Mouse (Mus musculus) liver, embryonic 14.5 days (tissue): ENCODE measurements around the gene C1ql2. TPM values are rescaled to one million over a fixed set of nuclear protein-coding genes. Genes with fewer than 3 reads are reported as not detected.

Source experiments
- ATAC-seq: fragments of 200-750 bp; cut with Nextera tagmentation; 2 replicates; pipeline ENCODE4 v1.8.0; 2017; ENCODE audit warnings: moderate number of reproducible peaks, mild to moderate bottlenecking, moderate library complexity; ENCODE audit not compliant: insufficient read depth
- DNase-seq, 3 experiments: peaks; one replicate each; pipeline ENCODE4 v3.0.0-alpha.2; 2012 to 2013; ENCODE audit warnings: low read depth in 3 of 3, low spot score in 3 of 3
- H3K27ac ChIP-seq: fragments of 300-500 bp; sonication (generic); 2 replicates; pipeline ENCODE4 v1.5.1; 2014; ENCODE audit warnings: moderate library complexity, mild to moderate bottlenecking, control low read depth, inconsistent platforms
- H3K27me3 ChIP-seq: fragments of 300-500 bp; sonication (generic); 2 replicates; pipeline ENCODE4 v1.6.1; 2014; ENCODE audit warnings: mild to moderate bottlenecking, low read length, moderate library complexity; ENCODE audit not compliant: control insufficient read depth, insufficient read depth
- H3K36me3 ChIP-seq: fragments of 300-500 bp; sonication (generic); replicated peaks from 2 replicates; pipeline ENCODE4 v1.6.1; 2014; ENCODE audit warnings: low read depth; ENCODE audit not compliant: control insufficient read depth, insufficient read depth
- H3K4me1 ChIP-seq, 2 experiments: fragments of 200-500 bp in 1 of 2; fragments of 300-500 bp in 1 of 2; sonication (generic) in 1 of 2; replicated peaks; 2 replicates each; pipeline ENCODE4 v1.6.1; 2012 to 2014; ENCODE audit warnings: antibody characterized with exemption in 1 of 2, inconsistent platforms in 1 of 2, low read length in 1 of 2; ENCODE audit not compliant: control insufficient read depth in 2 of 2, insufficient read depth in 2 of 2
- H3K4me2 ChIP-seq: fragments of 300-500 bp; sonication (generic); 2 replicates; pipeline ENCODE4 v1.6.1; 2014; ENCODE audit warnings: low read depth, mild to moderate bottlenecking, control low read depth, moderate library complexity
- H3K4me3 ChIP-seq, 2 experiments: fragments of 200-500 bp in 1 of 2; fragments of 300-500 bp in 1 of 2; sonication (generic) in 1 of 2; 2 replicates each; pipeline ENCODE4 v1.5.1; 2012 to 2014; ENCODE audit warnings: low read depth in 2 of 2, low read length in 2 of 2, mild to moderate bottlenecking in 2 of 2, control low read depth in 1 of 2, inconsistent platforms in 1 of 2, moderate library complexity in 1 of 2; ENCODE audit not compliant: insufficient read depth in 1 of 2
- H3K9ac ChIP-seq: fragments of 300-500 bp; sonication (generic); replicated peaks from 2 replicates; pipeline ENCODE4 v1.6.1; 2014; ENCODE audit warnings: mild to moderate bottlenecking, control low read depth, moderate library complexity
- H3K9me3 ChIP-seq: fragments of 300-500 bp; sonication (generic); 2 replicates; pipeline ENCODE4 v1.6.1; 2016; ENCODE audit warnings: low read length, mixed read lengths; ENCODE audit not compliant: control insufficient read depth
- CTCF ChIP-seq: IDR thresholded peaks from 2 replicates; pipeline ENCODE4 v1.5.1; 2016; ENCODE audit warnings: antibody characterized with exemption, low read depth, control low read depth
- EP300 ChIP-seq: IDR thresholded peaks from 2 replicates; pipeline ENCODE4 v1.6.1; 2016; ENCODE audit warnings: antibody characterized with exemption, low read depth
- WGBS: fragments of 180-500 bp; shearing (Covaris S2); extraction: QIAGEN DNeasy Blood & Tissue Kit; methylation state at CpG from one replicate; pipeline ENCODE4 v1.1.7; 2014; ENCODE audit not compliant: insufficient replicate concordance; 5-methylcytosine and 5-hydroxymethylcytosine counted together
- polyA plus RNA-seq, 2 experiments: library from polyadenylated mRNA; depleted of rRNA in 1 of 2; stranded (reverse) in 1 of 2; unstranded in 1 of 2; fragments of >200 nt; fragmentation: Nextera tagmentation in 1 of 2; extraction: Ambion mirVana in 1 of 2; gene quantifications; 2 replicates each; pipeline versions ENCODE4 v1.2.1 to v1.2.3; 2012 to 2014

Gene C1ql2
- polyA plus RNA-seq (2012; rRNA removed) (not detected in 2 replicates), polyA plus RNA-seq (2014; fragmentation: Nextera tagmentation; extraction: Ambion mirVana) (not detected in 2 replicates)

DNA sequence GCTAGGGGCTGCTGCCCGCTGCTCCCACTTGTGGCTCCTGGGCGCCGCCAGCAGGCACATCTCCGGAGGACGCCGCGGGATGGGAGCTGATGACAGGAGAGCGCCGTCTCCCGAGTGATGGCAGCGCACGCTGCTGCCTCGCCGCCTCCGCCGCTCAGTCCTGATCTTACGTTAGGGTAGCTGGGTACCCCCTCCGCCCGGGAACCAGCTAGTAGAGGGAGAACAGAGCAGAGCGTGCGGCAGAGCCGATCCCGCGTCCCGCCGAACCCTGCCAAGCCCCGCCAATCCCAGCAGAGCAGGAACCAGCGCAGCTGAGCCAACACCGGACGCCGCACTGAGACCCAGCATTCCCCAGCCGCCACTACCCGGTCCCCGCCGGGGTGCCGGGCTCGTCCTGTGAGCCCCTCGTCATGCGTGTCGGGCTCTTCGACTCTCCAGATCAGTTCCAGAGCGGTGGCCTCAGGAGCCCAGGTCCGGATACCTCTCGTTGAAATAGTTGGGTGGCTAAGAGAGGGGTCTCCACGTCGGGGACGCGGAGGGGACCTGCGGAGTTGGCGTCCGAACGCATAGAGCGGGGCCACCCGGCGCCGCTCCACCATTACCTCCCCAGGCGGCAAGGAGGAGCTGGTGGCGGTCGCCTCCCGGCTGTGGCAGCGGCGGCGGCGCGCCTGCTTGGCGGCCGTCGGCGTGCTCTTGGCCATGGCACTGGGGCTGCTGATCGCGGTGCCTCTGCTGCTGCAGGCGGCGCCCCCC lies at the start of gene C1ql2:
Gene C1ql2, plus strand, starts transcription at position 164 of the 753 bp plus-strand sequence.
- H3K27me3 ChIP-seq, result peaks cover 63% of the 10 kb centered on the region

DNA sequence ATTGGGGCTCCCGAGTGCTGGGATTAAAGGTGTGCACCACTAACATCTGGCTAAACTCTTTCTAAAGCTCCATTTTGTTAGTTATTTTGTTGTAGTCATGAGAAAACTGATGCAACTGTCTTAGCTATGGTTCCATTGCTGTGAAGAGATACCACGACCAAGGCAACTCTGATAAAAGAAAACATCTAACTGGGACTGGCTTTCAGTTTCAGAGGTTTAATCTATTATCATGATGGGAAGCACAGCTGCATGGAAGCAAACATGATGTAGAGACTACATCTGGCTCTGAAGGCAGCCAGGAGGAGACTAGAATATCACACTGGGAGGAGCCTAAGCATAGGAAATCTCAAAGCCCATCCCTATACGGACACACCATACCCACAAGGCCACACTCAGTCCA lies 48.7 kb upstream of the C1ql2 start:
- Histone ChIP-seq H3K36me3 (no peaks in the 10 kb centered on the region), H3K9me3 (no peaks in the 10 kb centered on the region), H3K4me2 (no peak overlapping the region), H3K27me3 (no peaks in the 10 kb centered on the region), H3K27ac (no peak overlapping the region), H3K4me1 (0 out of 4 replicates have a peak, but pooled peaks cover 0 to 1% of the 10 kb centered on the region in 2 experiments), H3K9ac (no peak overlapping the region), H3K4me3 (no peak overlapping the region)
- no peak for DNase-seq
- TF ChIP-seq EP300, result no peak
- TF ChIP-seq CTCF, result no peak
- no peak for ATAC-seq
- 58% methylated on average over 3 of the region's 3 CpGs for WGBS

More for the DNA sequence above, at the start of gene C1ql2:
- 1% methylated on average over 64 of the region's 73 CpGs for WGBS
- H3K4me1 ChIP-seq, result no peaks in the 10 kb centered on the region
- H3K4me2 ChIP-seq, result no peak within 1 kb of the TSS
- H3K4me3 ChIP-seq, result no peak within 1 kb of the TSS
- DNase-seq, result no peak
- no peak within 1 kb of the TSS for H3K9ac ChIP-seq
- no peak for ATAC-seq
- TF ChIP-seq EP300, result no peak
- no peak for TF ChIP-seq CTCF
- H3K36me3 ChIP-seq, result no peaks in the 10 kb centered on the region
- H3K27ac ChIP-seq, result no peak within 1 kb of the TSS
- no peaks in the 10 kb centered on the region for H3K9me3 ChIP-seq

DNA sequence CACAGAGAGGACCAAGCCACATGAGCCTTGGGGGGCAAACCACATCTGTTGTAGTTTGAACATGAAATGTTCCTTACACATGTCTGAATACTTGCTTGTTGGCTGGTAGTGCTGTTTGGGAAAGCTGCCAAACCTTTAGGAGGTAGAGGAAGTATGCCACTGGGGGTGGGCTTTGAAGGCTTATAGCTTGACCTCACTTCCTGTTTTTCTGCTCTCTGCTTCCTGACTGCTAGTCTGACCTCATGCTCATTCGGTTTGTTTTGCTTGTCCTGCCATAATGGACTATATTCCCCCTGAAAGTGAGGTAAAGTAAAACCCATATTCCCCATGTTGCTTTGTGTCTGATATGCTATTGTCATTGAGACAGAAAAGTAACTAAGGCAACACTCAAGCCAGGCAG lies 46.6 kb upstream of the C1ql2 start:
- Histone ChIP-seq H3K4me2 (no peak overlapping the region), H3K27me3 (no peaks in the 10 kb centered on the region), H3K4me3 (no peak overlapping the region), H3K9me3 (no peaks in the 10 kb centered on the region; the same call in 1 of the 2 replicates), H3K9ac (no peak overlapping the region), H3K27ac (no peak overlapping the region), H3K36me3 (no peaks in the 10 kb centered on the region), H3K4me1 (0 out of 4 replicates have a peak, but pooled peaks cover 0 to 1% of the 10 kb centered on the region in 2 experiments)
- ATAC-seq (no peak), DNase-seq (no peak)
- WGBS, result 4% methylated on average over 1 of the region's 1 CpGs
- TF ChIP-seq CTCF, result no peak
- no peak for TF ChIP-seq EP300

DNA sequence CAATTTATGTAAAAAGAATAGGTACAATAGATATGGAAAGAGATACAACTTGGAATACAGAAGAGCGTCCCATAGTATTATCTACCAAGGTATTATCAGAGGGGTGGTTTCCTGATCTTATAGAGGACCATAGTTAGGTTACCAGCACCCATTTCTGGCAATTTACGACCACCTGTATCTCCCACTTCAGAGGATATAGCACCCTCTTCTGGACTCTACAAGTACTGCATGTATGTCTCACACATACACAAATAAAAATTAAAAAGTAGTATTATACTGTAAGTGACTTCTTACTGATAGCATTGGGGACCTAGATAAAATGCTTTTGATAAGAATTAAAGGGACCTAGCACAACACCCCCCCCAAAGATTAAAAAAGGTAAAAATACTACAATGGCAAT lies 43.4 kb upstream of the C1ql2 start:
- H3K9ac ChIP-seq, result no peak overlapping the region
- H3K27ac ChIP-seq, result no peak overlapping the region
- DNase-seq, result no peak
- no peak overlapping the region for H3K4me2 ChIP-seq
- H3K9me3 ChIP-seq, result no peaks in the 10 kb centered on the region; the same call in 1 of the 2 replicates
- TF ChIP-seq EP300 (0 out of 2 replicates have a peak, but pooled peaks have one; percentile 9), CTCF (peak; percentile 34; the same call in 1 of the 2 replicates)
- 63% methylated on average over 2 of the region's 2 CpGs for WGBS
- no peak for ATAC-seq
- 0 out of 4 replicates have a peak, but pooled peaks cover 0 to 1% of the 10 kb centered on the region in 2 experiments for H3K4me1 ChIP-seq
- no peaks in the 10 kb centered on the region for H3K36me3 ChIP-seq
- H3K4me3 ChIP-seq, result no peak overlapping the region
- no peaks in the 10 kb centered on the region for H3K27me3 ChIP-seq

DNA sequence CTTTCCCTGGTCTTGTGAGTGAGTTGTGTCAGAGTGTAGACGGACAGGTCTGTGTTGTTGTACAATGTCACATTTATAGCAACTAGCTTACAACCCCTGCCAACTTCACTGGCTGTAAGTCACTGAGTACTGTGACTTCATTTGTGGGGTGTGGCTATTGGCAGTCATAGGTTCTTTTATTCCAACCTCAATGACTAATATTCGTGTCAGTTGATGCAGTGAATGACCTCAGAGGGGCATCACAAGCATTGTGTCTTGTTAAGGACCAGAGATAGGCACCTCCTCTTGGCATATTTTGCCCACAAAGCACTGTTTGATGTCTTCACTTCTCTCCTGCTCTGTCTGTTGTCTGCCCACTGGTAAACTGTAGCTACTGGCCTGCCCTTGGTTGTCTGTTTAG lies 34.6 kb upstream of the C1ql2 start:
- H3K9me3 ChIP-seq, result no peaks in the 10 kb centered on the region
- WGBS, result 36% methylated on average over 2 of the region's 2 CpGs
- no peak overlapping the region for H3K9ac ChIP-seq
- no peak overlapping the region for H3K4me3 ChIP-seq
- DNase-seq (no peak), ATAC-seq (no peak)
- H3K27ac ChIP-seq, result no peak overlapping the region
- no peaks in the 10 kb centered on the region for H3K27me3 ChIP-seq
- no peaks in the 10 kb centered on the region for H3K4me1 ChIP-seq
- TF ChIP-seq CTCF, result no peak
- no peaks in the 10 kb centered on the region for H3K36me3 ChIP-seq
- H3K4me2 ChIP-seq, result no peak overlapping the region
